Mouse (Mus musculus): Measurements from ENCODE around the gene Adam34.
"Not testable (repeated sequence)": the region's sequence is repeated elsewhere in the genome, so short reads cannot be mapped to it uniquely, and the experiment has no call there.

The Adam34 gene

DNA sequence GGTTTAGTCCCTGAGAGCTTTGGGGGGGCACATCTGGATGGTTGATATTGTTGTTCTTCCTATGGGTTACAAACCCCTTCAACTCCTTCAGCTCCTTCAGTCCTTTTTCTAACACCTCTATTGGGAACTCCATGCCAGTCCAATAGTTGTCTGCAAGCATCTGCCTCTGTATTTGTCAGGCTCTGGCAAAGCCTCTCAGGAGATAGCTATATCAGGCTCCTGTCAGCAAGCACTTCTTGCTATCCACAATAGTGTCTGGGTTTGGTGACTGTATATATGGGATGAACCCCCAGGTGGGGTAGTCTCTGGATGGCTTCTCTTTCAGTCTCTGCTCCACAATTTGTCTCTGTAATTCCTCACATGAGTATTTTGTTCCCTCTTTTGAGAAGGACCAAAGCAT is at the start of gene Adam34:
Gene Adam34, minus strand, starts transcription at position 101 of the 400 bp plus-strand sequence.
- DNase-seq = no peak

DNA sequence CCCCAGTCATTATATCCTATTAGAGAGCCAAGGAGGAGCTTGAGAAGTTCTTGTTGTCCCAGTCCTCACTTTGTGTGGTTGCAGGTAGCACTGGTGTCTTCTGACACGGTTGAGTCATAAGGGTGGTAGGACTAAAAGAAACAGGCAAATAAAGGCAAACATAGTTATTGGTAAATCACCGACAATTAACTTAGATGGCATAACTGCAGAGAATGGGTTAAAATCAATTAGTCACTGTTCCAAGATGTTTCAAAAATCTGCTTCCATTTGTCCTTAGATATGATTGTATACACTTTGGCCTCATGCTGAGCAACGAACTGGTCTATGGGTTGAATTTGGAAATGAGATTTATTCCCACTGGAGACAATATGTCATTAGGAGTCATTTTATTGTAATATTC is 82.7 kb downstream of the Adam34 start, which contains the start of gene Gm5346:
Gene Gm5346, minus strand, starts transcription at position 101 of the 400 bp plus-strand sequence.
- no peak for DNase-seq

GRCm38 (mm10) chr8:43616046-43616445 is 93.8 kb downstream of the Adam34 start:
- no peak for DNase-seq

GRCm38 (mm10) chr8:43603657-43604056 is 106.2 kb downstream of the Adam34 start:
- DNase-seq = not testable (repeated sequence)

- DNase-seq = not testable (repeated sequence)
Observed at GRCm38 (mm10) chr8:43603166-43603565, 106.7 kb downstream of the Adam34 start.
